Mouse (Mus musculus): ENCODE results near the gene Id2.
A peak's percentile ranks its signal among the peaks of the same experiment; 100 is the strongest.

Id2 gene

GRCm38 (mm10) chr12:25097052-25097209 lies at the start of gene Id2:
Gene Id2, minus strand, starts transcription at chr12:25097140.
- no peak for DNase-seq

DNA sequence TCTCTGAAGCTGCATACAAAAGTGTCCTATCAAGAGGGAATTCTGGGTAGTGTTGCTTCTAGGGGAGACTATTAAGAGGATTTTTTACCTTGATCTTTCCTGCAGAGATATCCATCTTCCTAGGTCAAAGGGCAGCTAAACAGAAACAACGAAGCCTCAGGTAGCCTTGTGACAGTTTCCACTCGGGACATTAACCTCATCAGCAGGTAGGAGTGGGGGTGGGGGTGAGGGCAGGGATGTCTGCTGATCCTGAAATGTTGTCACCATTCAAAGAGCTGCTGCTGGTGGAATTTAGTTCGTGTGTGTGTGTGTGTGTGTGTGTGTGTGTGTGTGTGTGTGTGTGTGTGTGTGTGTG lies 48.4 kb upstream of the Id2 start:
- DNase-seq: no peak

DNA sequence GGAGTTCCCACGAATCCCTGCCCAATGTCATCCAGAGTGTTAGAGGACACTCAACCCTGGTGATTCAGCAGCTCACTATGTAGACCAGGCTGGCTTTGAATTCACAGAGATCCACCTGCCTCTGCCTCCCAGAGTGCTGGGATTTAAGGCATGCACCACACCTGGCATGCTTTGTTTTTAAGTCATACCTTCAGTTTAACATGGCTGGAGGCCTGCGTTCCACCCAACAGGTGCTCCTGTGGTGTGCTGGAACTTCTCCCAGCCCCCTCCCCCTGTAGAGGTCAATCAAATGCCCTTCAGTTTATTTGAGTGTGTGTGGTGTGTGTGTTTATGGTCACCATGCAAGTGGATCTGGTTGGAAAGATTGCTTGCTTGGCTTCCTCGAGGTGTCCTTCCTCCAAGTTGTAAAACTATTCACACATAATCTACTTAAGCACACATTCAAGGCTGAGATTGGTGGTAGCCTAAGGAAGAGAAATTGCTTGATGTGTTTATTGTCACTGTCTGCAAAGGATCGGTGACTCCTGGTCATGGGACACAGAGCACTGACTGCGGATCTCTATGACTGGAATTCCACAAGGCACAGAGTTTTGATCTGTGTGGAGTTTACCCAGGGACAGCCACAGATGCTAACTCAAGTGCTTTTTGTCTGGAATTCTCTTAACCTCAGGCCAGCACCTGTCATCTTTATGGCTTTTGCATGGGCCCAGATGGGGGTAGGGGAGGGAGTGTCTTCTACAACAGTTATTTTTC lies 47.8 kb upstream of the Id2 start:
- no peak for DNase-seq

DNA sequence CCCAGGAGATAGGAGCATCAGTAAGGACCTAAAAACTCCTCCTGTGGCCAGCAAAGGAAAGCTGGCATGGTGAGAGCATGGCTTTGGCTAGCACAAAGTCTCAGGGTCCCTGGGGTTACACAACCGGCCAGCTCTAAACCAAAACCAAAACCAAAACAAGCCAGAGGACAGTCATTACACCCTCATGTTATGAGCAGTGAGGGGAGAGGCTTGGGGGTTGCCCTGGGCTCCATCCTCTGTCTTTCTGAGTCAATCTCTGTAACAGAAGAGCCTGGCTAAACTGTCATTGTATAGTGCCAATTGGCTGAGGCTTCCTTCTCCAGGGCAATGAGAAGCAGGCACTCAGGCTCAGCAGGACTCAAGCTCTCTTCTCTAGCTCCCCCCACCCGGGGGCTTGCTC lies 46.6 kb upstream of the Id2 start:
- DNase-seq: peak in 1 of 2 experiments; percentile 24

GRCm38 (mm10) chr12:25142251-25142650 lies 45.3 kb upstream of the Id2 start:
- DNase-seq: no peak

DNA sequence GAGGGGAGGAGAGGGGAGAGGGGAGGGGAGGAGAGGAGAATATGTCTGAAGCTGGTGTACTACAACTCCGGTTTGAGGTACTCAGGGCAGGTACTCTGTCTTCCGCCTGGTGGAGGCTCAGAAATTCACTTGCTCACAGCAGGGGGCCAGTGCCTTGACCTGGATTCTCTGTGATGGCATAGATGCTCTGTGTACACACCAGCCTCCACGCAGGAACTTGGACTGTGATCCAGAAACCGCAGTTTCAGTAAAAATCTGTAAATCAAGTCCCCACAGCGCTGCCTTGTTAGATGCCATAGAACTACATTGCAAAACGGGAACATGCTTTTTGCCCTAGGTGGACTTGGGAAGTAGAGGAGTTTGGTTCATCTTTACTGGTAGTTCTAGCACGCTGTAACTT lies 44.4 kb upstream of the Id2 start:
- peak; percentile 27 to 49 for DNase-seq

GRCm38 (mm10) chr12:25140115-25140514 lies 43.2 kb upstream of the Id2 start:
- no peak for DNase-seq

- DNase-seq: no peak
Measured at GRCm38 (mm10) chr12:25138616-25139015, 41.7 kb upstream of the Id2 start.

DNA sequence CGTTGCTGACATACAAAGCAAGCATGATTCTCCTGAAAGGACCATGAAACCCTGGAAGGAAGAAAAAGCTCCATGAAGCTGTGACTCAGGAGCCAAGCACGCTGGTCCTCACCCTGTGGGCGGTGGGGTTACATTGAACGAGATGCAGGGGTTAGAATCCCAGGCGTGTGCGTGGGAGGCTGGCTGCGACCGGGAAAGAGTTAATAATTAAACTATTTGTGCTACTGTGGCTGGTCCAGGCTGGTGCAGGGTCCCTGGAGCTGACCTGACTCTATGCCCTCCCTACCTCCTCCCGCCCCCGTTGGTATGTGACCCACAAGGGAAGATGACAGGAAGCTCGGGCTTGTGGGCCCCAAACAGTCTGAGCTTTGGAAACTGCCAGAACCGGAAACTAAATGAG lies 35.1 kb upstream of the Id2 start:
- DNase-seq: no peak

- no peak for DNase-seq
Measured at GRCm38 (mm10) chr12:25127629-25128028, 30.7 kb upstream of the Id2 start.

- DNase-seq: no peak
Measured at GRCm38 (mm10) chr12:25126228-25126627, 29.3 kb upstream of the Id2 start.

DNA sequence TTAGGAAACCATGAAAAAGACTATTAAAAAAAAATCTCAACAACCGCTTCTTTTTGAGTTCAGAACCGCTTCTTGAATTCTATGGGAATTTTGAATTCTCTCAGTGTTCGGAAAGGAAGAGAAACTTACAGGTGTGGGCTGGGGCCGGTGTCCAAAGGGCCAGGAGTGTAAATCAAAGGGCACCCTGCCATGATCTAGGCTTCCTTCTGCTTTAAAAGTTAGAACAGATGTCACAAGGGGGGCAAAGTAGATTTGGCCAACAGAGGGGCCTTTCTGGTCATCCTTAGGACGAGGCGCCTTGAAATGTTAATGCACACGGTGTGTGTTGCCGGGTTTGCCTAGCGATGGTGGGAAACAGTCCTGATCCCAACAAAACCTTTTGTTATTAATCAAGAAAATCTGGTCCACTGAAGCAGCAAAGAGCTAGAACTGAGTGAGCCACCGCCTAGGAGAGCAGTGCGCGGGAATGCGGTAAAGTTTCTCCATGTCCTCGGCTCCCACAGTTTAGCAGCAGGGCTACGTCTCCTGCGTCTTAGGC lies 28.4 kb upstream of the Id2 start:
- DNase-seq: no peak

- no peak for DNase-seq
Measured at GRCm38 (mm10) chr12:25124431-25125238, 27.7 kb upstream of the Id2 start.

DNA sequence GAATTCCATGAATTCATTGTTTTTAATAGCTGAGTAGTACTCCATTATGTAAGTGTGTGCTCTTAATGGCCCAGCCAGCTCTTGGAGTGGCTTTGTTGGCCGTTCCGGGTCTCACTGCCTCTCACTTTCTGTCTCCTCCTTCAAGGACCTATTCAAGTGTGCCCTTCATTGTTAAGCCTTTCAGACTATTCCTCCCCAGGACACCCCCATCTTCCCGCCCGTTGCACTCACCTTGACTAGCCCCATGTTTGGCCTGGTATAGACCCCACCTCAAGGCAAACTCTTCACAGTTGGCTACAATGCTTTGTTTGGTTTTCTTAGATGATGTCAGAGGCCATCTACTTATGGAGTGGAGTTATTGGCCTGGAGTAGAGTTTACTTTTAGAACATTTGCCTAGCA lies 23.8 kb upstream of the Id2 start:
- DNase-seq: no peak

DNA sequence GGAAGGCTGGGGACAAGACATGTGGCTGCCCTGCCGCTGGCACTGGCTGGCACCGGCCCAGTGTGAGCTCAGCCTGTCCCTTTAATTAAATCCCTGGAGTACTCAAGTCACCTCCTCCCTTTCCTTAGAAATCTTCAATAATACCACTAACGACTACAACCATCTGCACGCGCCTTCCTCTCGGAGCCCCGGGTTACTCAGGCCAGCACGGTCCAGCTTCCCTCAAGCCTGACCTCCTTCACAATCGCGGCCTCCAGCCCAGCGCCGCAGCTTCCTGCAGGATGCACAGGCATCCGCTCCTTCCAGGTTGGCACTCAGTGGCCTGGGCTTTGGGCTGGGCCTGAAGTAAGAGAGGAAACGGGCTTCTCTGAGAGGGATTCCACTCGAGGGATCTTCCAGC lies 22.3 kb upstream of the Id2 start:
- DNase-seq: no peak

GRCm38 (mm10) chr12:25117856-25118511 lies 21.0 kb upstream of the Id2 start:
- no peak for DNase-seq

GRCm38 (mm10) chr12:25116126-25116525 lies 19.2 kb upstream of the Id2 start:
- no peak for DNase-seq

GRCm38 (mm10) chr12:25114426-25114825 lies 17.5 kb upstream of the Id2 start:
- DNase-seq: no peak

GRCm38 (mm10) chr12:25113357-25113756 lies 16.4 kb upstream of the Id2 start:
- no peak for DNase-seq

- no peak for DNase-seq
Measured at GRCm38 (mm10) chr12:25112806-25113205, 15.9 kb upstream of the Id2 start.

GRCm38 (mm10) chr12:25110682-25111078 lies 13.7 kb upstream of the Id2 start:
- DNase-seq: no peak

DNA sequence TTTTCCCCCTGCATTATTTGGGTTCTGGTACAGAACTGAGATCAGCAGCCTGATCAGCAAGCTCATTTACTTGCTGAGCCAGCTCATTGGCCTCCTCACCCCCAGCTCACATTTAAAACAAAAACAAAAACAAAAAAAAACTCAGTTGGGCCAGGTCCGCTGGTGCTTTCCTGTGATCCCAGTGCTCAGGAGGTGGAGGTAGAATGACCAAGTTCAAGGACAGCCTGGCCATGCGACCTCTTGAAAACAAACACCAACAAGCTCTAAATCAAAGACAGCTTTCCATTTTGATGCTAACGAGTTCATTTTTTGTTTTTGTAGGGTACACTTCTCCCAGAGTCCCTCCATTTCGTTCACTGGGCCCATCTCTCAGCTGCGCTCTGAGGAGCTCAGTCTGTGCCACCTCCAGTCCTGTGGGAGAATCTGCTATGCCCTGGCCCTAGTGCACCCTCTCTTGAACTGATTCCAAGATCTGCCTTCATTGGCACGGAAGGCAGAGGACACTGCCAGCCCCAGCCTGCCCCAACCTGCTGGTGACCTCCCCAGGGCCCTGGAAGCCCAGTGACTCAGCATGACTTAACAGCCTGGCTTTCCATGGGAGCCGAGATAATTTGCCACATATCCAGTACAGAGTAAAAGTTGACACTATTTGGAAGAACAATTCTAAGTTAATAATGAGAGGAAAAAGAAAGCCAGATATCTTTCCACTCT lies 13.2 kb upstream of the Id2 start:
- peak; percentile 30 to 43 for DNase-seq

- DNase-seq: no peak
Measured at GRCm38 (mm10) chr12:25108865-25109264, 11.9 kb upstream of the Id2 start.

Measured in cerebellum, postnatal 14 days (tissue).